Mouse (Mus musculus) cerebellum, postnatal 14 days (tissue): ENCODE measurements around the gene Gm49380.
A peak's percentile ranks its signal among the peaks of the same experiment; 100 is the strongest.

Experiments used
- DNase-seq, 2 experiments: peaks; one replicate each; pipeline ENCODE4 v3.0.0; 2021; ENCODE audit warnings: mixed read lengths in 2 of 2

Gene Gm49380

GRCm38 (mm10) chr9:44088877-44089608, 24.3 kb downstream of the Gm49380 start:
- no peak for DNase-seq

DNA sequence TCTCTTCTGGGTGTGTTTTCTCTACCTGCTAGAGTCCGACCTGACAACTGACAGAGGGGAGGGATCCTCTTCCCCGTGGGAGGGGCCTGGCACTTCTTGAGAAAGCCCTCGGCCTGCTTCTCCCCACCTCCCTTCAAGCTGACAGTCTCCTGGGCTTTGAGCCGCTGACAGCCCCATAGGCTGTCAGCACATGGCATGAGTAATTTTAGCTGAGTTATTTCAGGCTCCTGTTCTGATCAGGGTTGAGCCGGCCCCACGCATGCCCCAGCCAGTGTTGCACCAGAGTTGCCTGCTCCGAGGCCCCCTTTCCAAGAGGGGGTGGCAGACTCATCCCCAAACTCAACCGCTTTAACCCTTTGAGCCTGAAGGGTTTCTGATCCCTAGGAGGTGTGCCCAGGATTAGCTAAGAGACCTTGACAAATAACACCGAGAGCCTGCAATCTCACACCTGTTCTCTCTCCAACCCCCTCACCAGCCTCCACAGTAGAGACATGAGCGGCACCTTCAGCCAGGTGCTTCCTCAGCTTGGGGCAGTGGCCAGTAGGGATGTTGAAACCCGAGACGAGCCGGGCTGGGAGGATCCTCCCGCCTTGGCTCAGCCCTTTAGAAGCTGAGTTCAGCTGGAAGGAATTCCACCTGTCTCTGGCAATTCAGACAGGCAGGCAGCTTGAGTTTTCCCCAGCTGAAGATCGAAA, 25.4 kb downstream of the Gm49380 start:
- peak in 1 of 2 experiments; percentile 47 for DNase-seq

DNA sequence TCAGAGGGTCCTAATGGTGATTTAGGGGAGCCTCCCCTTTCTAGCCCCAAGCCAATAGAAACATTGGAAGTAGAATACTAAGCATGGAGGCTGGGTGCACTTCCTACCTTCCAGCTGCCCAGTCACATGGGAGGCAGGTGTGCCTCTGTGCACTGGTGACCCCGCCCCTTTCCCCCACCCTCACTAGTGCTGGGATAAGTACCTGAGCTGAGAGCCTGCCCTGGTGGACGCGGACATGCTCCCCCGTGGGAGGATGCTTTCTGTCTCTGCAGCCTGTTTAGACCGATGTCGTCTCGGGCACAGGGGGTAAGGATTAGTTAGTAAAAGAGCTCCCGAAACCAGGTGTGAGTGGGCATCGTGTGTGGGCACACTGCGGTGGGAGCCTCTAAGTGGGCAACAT, 26.3 kb downstream of the Gm49380 start:
- no peak for DNase-seq

DNA sequence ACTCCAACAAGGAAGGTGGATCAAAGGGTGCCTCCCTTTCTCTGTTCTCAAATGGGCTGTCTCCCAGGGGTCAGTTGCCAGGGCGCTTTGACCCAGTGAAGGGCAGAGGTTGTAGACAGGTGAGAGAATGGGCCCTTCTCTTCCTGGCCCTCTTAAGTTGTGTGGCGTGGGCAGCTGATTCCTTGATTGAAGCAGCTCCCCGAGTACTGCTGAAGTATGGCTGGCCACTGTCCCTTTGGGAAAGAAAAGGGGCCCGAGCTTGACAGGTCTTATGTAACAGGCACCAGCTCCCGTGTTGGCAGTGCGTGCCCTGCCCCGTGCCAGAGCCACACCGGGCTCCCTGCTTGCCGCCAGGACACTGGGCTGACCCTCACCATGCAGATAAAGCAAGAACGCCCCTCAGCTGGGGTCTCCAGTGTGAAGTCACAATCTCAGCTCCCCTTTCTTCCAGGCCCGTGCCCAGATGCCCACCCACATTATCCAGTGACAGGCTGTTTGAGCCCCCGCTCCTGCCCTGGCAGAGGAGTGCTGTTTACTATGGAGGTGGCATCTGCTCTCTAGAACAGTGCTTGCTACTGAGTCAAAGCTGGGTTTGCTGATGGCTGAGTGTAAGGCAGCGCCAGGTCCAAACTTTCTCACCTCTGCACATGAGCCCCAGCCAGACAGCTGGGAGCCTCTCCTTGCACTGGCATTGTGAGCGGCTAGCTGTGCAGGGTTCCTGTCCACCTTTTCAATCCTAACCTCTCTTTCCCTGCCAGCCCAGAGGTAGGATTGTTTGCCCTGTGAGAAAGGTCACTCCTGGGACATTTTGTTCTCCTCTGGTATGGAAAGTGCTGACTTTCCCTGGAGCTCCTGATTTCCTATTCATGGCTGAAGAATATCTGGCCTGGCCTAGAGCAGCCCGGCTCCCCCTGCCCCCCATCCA, 27.3 kb downstream of the Gm49380 start:
- DNase-seq = peak; percentile 83 to 91

GRCm38 (mm10) chr9:44085276-44085675, 28.0 kb downstream of the Gm49380 start:
- DNase-seq = peak in 1 of 2 experiments; percentile 24

GRCm38 (mm10) chr9:44084659-44085229, 28.6 kb downstream of the Gm49380 start:
- peak; percentile 95 to 98 for DNase-seq

- no peak for DNase-seq
Observed at GRCm38 (mm10) chr9:44084236-44084635, 29.1 kb downstream of the Gm49380 start.

- peak in 1 of 2 experiments; percentile 38 for DNase-seq
Observed at GRCm38 (mm10) chr9:44083392-44084121, 29.7 kb downstream of the Gm49380 start.

DNA sequence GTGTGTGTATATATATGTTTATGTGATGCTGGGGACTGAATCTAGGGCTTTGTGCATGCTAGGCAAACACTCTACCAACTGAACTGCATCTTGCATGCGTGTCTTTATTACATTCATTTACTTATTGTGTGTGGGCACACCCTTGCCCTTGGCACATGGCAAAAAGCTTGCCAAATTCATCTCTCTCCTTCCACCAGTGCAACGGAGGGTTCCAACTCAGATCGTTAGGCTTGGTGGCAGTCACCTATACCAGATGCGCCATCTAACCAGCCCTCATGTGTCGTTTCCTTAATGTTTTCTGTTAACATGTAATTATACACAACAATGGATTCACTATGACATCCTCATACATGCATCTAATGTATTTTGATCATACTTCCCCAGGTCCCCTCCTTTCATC, 31.0 kb downstream of the Gm49380 start:
- no peak for DNase-seq

GRCm38 (mm10) chr9:44081581-44081980, 31.7 kb downstream of the Gm49380 start:
- no peak for DNase-seq

GRCm38 (mm10) chr9:44080953-44081352, 32.3 kb downstream of the Gm49380 start:
- DNase-seq = no peak

GRCm38 (mm10) chr9:44079997-44080780, 33.1 kb downstream of the Gm49380 start:
- DNase-seq = no peak

DNA sequence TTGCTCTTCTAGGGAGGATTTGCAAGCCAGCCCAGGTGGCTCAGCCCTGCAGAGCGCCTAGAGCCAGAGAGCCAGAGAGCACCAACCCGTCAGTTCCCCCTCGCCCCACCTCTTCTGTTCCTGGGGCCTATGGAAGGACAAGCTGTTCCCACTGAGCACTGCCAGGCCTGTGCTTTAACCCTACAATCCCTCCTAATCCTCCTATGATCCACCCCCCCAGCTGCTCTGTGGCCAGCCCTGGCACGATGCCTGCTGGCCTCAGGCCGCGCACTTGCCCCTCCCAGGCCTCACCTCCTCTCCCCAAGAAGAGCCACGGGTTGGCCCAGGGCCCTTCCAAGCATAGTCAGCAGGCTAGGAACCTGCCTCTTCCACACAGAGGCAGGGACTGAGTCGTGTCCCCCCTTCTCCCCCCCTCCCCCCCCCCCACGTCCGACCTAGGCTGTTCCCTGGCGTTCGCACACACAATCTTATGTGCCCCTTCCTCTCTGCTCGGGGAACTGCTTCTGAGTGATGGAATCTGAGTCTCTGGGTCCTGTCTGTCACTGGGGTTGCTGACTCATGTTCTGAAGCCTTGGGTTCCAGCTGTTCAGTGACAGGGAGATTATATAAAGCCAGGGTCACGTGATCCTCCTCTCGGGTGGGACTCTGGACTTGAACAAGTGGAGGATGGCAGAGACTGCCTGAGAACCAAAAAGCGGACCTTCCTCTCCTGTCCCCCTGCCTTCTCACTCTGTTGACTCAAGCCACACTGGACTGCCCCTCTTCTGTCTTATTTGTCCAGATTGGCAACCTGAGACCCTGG, 34.1 kb downstream of the Gm49380 start:
- peak; percentile 92 to 93 for DNase-seq

GRCm38 (mm10) chr9:44078136-44078797, 35.0 kb downstream of the Gm49380 start:
- DNase-seq = no peak

GRCm38 (mm10) chr9:44077266-44077910, 35.9 kb downstream of the Gm49380 start:
- DNase-seq = no peak

GRCm38 (mm10) chr9:44076764-44077120, 36.6 kb downstream of the Gm49380 start:
- DNase-seq = peak; percentile 78 to 84

GRCm38 (mm10) chr9:44075996-44076763, 37.1 kb downstream of the Gm49380 start:
- peak in 1 of 2 experiments; percentile 22 for DNase-seq

DNA sequence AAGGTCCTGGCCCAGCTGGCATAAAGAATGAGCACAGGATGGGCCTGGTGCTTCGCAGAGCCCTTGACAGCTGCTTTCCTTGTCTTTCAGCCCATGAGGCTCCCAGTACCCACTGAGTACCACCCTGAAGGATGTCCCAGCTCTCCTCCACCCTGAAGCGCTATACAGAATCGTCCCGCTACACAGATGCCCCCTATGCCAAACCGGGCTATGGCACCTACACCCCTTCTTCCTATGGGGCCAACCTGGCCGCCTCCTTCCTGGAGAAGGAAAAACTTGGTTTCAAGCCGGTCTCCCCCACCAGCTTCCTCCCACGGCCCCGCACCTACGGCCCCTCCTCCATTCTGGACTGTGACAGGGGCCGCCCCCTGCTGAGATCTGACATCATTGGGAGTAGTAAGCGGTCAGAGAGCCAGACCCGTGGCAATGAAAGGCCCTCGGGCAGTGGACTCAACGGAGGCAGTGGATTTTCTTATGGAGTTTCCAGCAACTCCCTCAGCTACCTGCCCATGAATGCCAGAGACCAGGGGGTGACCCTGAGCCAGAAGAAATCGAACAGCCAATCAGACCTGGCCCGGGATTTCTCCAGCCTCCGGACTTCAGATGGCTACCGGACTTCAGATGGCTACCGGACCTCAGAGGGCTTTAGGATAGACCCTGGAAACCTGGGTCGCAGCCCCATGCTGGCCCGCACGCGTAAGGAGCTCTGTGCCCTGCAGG, 37.9 kb downstream of the Gm49380 start:
- peak; percentile 43 to 62 for DNase-seq
